Mouse (Mus musculus) G1E (cell line): ENCODE data around the gene Trrap.

Source experiments
- CTCF ChIP-seq: IDR thresholded peaks from 2 replicates; pipeline ENCODE4 v1.5.1; 2012; ENCODE audit warnings: low read depth, low read length, inconsistent platforms, mixed read lengths
- GATA1 ChIP-seq: IDR thresholded peaks from 2 replicates; pipeline ENCODE4 v1.6.1; 2012; ENCODE audit warnings: borderline replicate concordance, low read length, inconsistent platforms, mixed read lengths
- GATA2 ChIP-seq: IDR thresholded peaks from 2 replicates; pipeline ENCODE4 v1.6.1; 2012; ENCODE audit warnings: low read depth, low read length, inconsistent platforms, borderline replicate concordance
- POLR2AphosphoS5 ChIP-seq: IDR thresholded peaks from 2 replicates; pipeline ENCODE4 v1.6.1; 2012; ENCODE audit warnings: low read depth, low read length, inconsistent platforms; ENCODE audit not compliant: insufficient replicate concordance
- TAL1 ChIP-seq: conservative IDR thresholded peaks from 2 replicates; pipeline ENCODE4 v1.6.1; 2012; ENCODE audit warnings: low read depth, low read length, inconsistent platforms, mixed read lengths

DNA sequence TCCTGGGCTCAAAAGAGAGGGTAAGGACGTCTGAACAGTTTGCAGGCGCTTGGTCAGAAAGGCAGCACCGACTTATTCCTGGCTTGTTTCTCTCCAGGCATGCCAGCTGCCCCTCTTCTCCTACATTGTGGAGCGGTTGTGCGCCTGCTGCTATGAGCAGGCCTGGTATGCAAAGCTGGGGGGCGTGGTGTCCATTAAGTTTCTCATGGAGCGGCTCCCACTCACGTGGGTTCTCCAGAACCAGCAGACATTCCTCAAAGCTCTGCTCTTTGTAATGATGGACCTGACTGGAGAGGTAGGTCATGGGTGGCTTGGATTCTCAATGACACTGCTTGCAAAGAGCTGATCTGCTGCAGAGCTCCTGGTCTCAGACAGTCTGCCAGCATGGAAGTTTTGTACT is 35.5 kb downstream of the Trrap start:
- no peak for TF ChIP-seq CTCF
- no peak for TF ChIP-seq GATA2
- TF ChIP-seq GATA1 = no peak
- TF ChIP-seq TAL1 = no peak
- no peak for TF ChIP-seq POLR2AphosphoS5
